Mouse (Mus musculus) cerebellum, postnatal 36 days (tissue): ENCODE results near the gene Myzap.

Experiments
- DNase-seq, 2 experiments: peaks; one replicate each; pipeline ENCODE4 v3.0.0; 2021 to 2022; ENCODE audit warnings: mixed read lengths in 2 of 2

Gene Myzap

GRCm38 (mm10) chr9:71478596-71478995 is 113.6 kb downstream of the Myzap start:
- no peak for DNase-seq

- DNase-seq: no peak
Measured at GRCm38 (mm10) chr9:71476601-71477000, 115.6 kb downstream of the Myzap start.

- no peak for DNase-seq
Measured at GRCm38 (mm10) chr9:71475536-71475935, 116.6 kb downstream of the Myzap start.

GRCm38 (mm10) chr9:71467434-71467833 is 124.7 kb downstream of the Myzap start:
- DNase-seq: no peak

GRCm38 (mm10) chr9:71466111-71466510 is 126.0 kb downstream of the Myzap start:
- no peak for DNase-seq

GRCm38 (mm10) chr9:71463072-71463667 is 129.0 kb downstream of the Myzap start:
- no peak for DNase-seq

GRCm38 (mm10) chr9:71456738-71457137 is 135.4 kb downstream of the Myzap start:
- no peak for DNase-seq
